Mouse (Mus musculus) midbrain, embryonic 13.5 days (tissue): ENCODE data around the gene S1pr4. TPM values are rescaled to one million over a fixed set of nuclear protein-coding genes. Genes with fewer than 3 reads are reported as not detected.

ENCODE experiments used
- ATAC-seq: fragments of 200-750 bp; cut with Nextera tagmentation; 2 replicates; pipeline ENCODE4 v1.8.0; 2017; ENCODE audit warnings: mild to moderate bottlenecking, moderate TSS enrichment, moderate library complexity
- H3K27ac ChIP-seq: fragments of 300-500 bp; sonication (generic); 2 replicates; pipeline ENCODE4 v1.5.1; 2015; ENCODE audit warnings: inconsistent platforms, mild to moderate bottlenecking, moderate library complexity
- H3K27me3 ChIP-seq: fragments of 300-500 bp; sonication (generic); 2 replicates; pipeline ENCODE4 v1.6.1; 2015; ENCODE audit warnings: mild to moderate bottlenecking, inconsistent platforms
- H3K36me3 ChIP-seq: fragments of 300-500 bp; sonication (generic); 2 replicates; pipeline ENCODE4 v1.6.1; 2015; ENCODE audit warnings: mild to moderate bottlenecking, inconsistent platforms
- H3K4me1 ChIP-seq: fragments of 300-500 bp; sonication (generic); replicated peaks from 2 replicates; pipeline ENCODE4 v1.6.1; 2015; ENCODE audit warnings: inconsistent platforms
- H3K4me2 ChIP-seq: fragments of 300-500 bp; sonication (generic); replicated peaks from 2 replicates; pipeline ENCODE4 v1.6.1; 2015; ENCODE audit warnings: moderate library complexity, mild to moderate bottlenecking, inconsistent platforms
- H3K4me3 ChIP-seq: fragments of 300-500 bp; sonication (generic); replicated peaks from 2 replicates; pipeline ENCODE4 v1.5.1; 2015; ENCODE audit warnings: mild to moderate bottlenecking, inconsistent platforms
- H3K9ac ChIP-seq: fragments of 300-500 bp; sonication (generic); replicated peaks from 2 replicates; pipeline ENCODE4 v1.6.1; 2015; ENCODE audit warnings: mild to moderate bottlenecking, inconsistent platforms
- H3K9me3 ChIP-seq: fragments of 300-500 bp; sonication (generic); 2 replicates; pipeline ENCODE4 v1.6.1; 2016; ENCODE audit warnings: mild to moderate bottlenecking, inconsistent platforms
- WGBS: fragments of 180-500 bp; shearing (Covaris S2); methylation state at CpG from one replicate; pipeline ENCODE4 v1.1.7; 2015; 5-methylcytosine and 5-hydroxymethylcytosine counted together
- polyA plus RNA-seq: library from polyadenylated mRNA; unstranded; fragments of >200 nt; fragmentation: Nextera tagmentation; extraction: Ambion mirVana; gene quantifications from 2 replicates; pipeline ENCODE4 v1.2.1, GENCODE M21; 2015

Gene S1pr4
- polyA plus RNA-seq, 1 experiment from 2014 or later = 0.77 TPM

DNA sequence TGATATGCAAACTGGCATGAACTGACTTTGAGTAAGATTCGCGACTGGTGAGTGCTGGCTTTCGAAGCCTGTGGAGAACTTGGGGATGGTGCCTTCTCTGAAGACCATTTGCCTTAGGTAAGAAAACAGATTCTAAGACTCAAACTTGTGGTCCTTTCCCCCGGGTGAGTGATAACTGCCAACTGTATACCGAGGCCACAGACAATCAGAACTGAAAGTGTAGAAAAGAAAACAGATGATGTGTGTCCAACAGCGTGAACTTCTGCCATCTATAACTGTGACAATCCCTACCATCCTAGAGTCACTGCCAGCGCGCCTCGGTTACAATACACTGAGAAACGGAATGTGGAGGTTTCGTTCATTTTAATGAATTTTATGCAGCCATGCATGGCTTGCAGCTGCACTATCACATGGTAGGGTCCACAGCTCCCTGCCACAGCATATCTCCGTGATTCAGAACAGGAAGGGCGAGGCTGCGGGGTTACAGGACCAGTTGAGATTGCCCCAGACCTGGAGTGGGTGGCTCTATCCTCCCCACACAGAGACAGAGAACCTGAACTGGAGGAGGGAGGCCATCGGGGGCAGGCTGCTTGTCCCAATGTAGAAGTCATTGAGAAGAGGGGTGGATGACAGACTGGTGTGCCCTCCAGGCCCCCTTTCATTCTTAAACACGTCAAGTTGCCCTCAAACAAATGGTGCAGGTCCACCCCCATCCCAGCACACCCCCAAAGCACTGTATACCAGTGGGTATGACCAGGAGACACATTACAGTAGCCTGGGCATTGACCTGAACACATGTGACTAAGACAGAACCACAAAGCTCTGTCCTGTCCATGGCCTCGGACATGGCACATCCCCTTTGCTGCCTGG is 2.3 kb downstream of the S1pr4 start:
- Histone ChIP-seq H3K36me3 (peaks cover 11% of the 10 kb centered on the region), H3K9ac (0 out of 2 replicates have a peak overlapping the region, but pooled peaks have one; percentile 11), H3K4me1 (peaks cover 21% of the 10 kb centered on the region), H3K4me2 (peak overlapping the region; percentile 52), H3K4me3 (peak overlapping the region; percentile 82), H3K9me3 (no peaks in the 10 kb centered on the region), H3K27ac (no peak overlapping the region), H3K27me3 (no peaks in the 10 kb centered on the region)
- WGBS = 84% methylated on average over 17 of the region's 17 CpGs
- ATAC-seq = no peak

DNA sequence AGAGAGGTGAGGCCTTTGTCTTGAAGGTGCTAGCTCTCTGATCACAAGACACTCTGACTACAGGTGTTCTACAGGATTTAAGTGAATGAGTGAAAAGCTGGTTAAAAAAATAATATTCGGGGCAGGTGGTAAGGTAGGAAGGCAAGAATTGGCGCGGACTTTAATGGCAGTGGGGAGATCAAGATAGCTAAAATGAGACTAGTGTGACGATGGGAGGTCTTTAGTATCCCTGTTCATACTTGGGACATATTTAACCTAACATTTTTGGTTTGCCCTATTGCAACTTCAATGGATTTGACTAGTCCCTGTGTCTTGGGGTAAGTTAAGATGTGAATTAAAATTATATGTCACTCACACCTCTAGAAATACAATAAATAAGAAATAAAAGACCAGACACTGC is 3.0 kb downstream of the S1pr4 start:
- H3K9me3 ChIP-seq = no peaks in the 10 kb centered on the region
- 39% methylated on average over 4 of the region's 4 CpGs for WGBS
- ATAC-seq = no peak
- no peaks in the 10 kb centered on the region for H3K27me3 ChIP-seq
- peak overlapping the region; percentile 45 for H3K9ac ChIP-seq
- peaks cover 18% of the 10 kb centered on the region for H3K36me3 ChIP-seq
- peaks cover 21% of the 10 kb centered on the region for H3K4me1 ChIP-seq
- H3K4me2 ChIP-seq = peak overlapping the region; percentile 52
- H3K4me3 ChIP-seq = peak overlapping the region; percentile 82
- H3K27ac ChIP-seq = peak overlapping the region; percentile 27

DNA sequence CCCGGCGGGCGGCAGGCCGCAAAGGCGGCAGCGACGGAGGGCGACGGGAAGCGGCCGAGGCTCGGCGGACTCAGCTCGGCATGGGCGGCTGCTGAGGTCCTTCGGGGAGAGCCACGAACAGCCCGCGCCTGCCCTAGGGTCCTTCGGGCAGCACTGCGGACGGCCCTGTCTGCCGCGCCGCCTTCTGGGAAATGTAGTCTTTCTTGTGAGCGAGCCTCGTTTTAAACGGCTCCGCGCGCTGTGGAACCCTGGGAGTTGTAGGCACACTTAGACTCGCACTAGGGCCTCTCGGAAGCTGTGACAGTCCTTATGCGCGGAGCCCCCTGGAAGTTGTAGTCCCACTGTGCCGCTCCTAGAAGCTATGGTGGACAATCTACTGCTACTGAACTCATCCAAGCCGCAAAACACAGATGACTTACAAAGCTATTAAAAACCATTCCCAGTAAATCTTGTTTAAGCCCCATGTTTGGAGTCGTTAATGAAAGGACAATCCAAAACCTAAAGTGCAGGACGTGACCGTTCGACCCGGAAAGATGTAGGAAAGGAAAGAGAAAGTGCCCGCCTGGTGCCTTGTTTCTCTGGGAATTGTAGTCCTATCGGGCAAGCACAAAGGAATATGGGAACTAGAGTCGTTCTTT is 3.5 kb downstream of the S1pr4 start, which contains the start of gene Ncln:
Ncln (minus strand) TSS at position 129 of the 638 bp plus-strand sequence.
- Histone ChIP-seq H3K27me3 (no peaks in the 10 kb centered on the region), H3K27ac (peak within 1 kb of the TSS; percentile 64), H3K4me2 (peak within 1 kb of the TSS; percentile 99), H3K4me3 (peak within 1 kb of the TSS; percentile 82), H3K36me3 (peaks cover 24% of the 10 kb centered on the region), H3K4me1 (peaks cover 21% of the 10 kb centered on the region), H3K9ac (peak within 1 kb of the TSS; percentile 85), H3K9me3 (no peaks in the 10 kb centered on the region)
- WGBS = under 1% methylated on average over 45 of the region's 45 CpGs
- peak; percentile 98 for ATAC-seq

DNA sequence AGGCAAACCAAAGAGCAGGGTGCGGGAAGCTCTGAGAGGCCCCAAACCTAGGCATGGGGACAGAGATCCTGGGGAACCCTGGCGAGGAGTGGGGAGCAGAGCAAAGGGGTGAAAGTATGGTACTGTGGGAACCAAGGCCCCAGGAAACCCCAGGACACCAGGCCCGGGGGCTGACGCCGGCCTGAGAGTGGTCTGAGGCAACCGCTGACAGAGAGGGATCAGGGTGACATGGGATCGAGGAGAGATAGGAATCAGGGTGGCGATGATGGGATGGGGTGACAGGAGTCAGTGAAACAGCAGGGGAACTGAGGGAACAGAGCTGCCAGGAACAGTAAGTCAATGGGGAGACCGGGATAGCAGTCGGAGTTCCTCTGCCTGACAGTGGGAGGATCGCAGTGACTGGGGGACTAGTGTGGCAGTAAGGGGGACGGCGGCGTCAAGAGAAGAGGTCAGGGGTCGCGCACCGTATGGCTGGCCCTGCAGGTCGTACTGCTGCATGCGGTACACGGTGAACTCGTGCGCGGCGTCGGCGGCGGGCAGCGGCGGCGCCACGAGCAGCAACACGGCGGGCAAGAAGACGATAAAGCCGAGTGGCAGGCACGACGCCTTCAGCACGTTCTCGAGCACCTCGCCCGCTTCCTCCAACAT is 4.2 kb downstream of the S1pr4 start:
- H3K27ac ChIP-seq = peak overlapping the region; percentile 64
- ATAC-seq = peak; percentile 60
- H3K9ac ChIP-seq = peak overlapping the region; percentile 85
- H3K9me3 ChIP-seq = no peaks in the 10 kb centered on the region
- H3K4me3 ChIP-seq = peak overlapping the region; percentile 82
- peaks cover 30% of the 10 kb centered on the region for H3K36me3 ChIP-seq
- 2% methylated on average over 41 of the region's 41 CpGs for WGBS
- H3K27me3 ChIP-seq = no peaks in the 10 kb centered on the region
- H3K4me2 ChIP-seq = peak overlapping the region; percentile 99
- peaks cover 21% of the 10 kb centered on the region for H3K4me1 ChIP-seq

DNA sequence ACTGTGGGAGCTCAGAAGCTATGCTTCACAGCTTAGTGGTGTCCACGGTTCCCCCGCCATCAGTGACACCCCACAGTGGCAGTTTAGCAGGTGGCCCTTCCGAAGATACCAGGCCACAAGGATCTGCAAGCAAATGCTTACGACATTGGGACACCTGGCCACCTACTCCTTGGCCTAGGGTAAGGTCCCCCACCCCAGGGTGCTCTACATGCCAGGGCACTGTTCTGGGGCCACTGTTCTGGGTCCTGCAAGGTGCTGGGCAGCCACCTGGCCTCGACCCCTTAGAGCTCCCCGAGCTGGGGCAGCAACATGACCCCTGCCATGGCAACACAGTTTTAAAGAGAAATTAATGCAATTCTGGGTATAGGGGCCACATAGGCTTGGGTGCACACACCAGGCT is 4.8 kb downstream of the S1pr4 start:
- no peak for ATAC-seq
- H3K4me1 ChIP-seq = peaks cover 21% of the 10 kb centered on the region
- H3K27ac ChIP-seq = no peak overlapping the region
- no peaks in the 10 kb centered on the region for H3K9me3 ChIP-seq
- H3K4me2 ChIP-seq = peak overlapping the region; percentile 99
- 77% methylated on average over 6 of the region's 6 CpGs for WGBS
- H3K4me3 ChIP-seq = peak overlapping the region; percentile 82
- H3K9ac ChIP-seq = peak overlapping the region; percentile 85
- H3K36me3 ChIP-seq = peaks cover 36% of the 10 kb centered on the region
- H3K27me3 ChIP-seq = no peaks in the 10 kb centered on the region

DNA sequence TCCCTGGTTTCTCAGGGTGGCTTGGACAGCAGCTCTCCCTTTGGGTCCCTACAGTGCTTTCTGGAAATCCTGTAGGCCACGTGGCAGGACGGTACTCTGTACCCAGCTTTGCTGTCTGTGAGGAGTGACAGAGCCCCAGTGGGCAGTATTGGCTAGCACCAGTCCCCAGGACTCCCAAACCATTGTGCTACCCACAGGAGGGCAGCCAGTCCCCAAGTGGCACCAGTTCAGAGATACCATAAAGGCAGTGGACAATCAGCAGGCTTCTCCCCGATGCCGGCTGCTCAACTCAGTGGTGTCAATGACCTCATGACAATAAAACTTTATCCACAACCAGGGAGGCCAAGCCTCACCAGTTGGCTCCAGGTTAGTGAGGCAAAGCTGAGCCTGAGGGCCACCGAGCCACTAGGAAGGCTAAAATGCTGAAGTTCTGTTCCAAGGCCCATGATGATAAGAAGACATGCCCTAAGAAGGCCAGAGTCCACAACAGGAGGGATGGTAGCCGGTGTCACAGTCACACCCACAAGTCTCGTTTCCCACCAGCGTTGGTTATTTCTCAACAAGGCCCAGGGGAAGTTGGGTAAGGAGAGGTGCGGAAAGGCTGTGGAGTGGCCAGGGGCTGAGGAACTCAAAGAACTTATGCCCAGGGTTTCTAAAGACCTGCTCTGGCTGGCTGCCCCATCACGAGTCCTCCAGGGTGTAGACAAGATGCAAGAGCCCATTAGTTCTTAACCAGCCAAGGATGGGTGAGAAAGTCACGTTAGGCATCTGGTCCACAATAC is 5.5 kb downstream of the S1pr4 start:
- 91% methylated on average over 11 of the region's 11 CpGs for WGBS
- H3K27me3 ChIP-seq = no peaks in the 10 kb centered on the region
- peaks cover 43% of the 10 kb centered on the region for H3K36me3 ChIP-seq
- no peaks in the 10 kb centered on the region for H3K9me3 ChIP-seq
- no peak overlapping the region for H3K27ac ChIP-seq
- peaks cover 21% of the 10 kb centered on the region for H3K4me1 ChIP-seq
- H3K4me2 ChIP-seq = peak overlapping the region; percentile 99
- no peak overlapping the region for H3K4me3 ChIP-seq
- peak overlapping the region; percentile 85; the same call in 1 of the 2 replicates for H3K9ac ChIP-seq
- no peak for ATAC-seq

DNA sequence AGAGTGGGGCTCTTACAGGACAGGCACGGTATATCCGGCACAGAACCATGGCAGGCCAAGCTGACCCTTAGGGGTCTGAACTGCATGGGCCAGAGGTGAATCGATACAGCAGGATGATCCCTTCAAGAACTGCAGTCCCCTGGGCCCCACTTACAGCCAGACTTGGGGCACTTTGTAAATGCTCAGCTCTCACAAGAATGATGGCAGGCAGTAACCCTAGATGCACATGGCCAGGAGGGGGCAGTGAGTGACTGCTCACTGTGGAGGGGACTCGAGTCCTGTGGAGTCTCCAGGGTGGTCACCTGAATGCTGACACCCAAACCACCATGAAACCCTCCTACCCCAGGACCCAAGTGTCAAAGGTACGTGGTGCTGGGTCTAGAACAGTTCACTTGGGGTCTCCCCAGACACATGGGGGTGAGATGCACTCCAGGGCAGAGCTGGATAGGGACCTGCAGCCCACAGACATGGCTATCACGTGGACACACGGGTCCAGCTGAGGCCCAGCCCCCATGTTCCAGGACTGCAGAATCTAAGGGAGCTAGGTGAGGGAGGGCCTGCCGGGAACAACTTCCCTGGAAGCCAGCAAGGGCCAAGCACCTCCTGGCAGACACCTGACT is 6.2 kb downstream of the S1pr4 start:
- Histone ChIP-seq H3K4me2 (no peak overlapping the region), H3K27ac (no peak overlapping the region)
- 84% methylated on average over 8 of the region's 8 CpGs for WGBS

DNA sequence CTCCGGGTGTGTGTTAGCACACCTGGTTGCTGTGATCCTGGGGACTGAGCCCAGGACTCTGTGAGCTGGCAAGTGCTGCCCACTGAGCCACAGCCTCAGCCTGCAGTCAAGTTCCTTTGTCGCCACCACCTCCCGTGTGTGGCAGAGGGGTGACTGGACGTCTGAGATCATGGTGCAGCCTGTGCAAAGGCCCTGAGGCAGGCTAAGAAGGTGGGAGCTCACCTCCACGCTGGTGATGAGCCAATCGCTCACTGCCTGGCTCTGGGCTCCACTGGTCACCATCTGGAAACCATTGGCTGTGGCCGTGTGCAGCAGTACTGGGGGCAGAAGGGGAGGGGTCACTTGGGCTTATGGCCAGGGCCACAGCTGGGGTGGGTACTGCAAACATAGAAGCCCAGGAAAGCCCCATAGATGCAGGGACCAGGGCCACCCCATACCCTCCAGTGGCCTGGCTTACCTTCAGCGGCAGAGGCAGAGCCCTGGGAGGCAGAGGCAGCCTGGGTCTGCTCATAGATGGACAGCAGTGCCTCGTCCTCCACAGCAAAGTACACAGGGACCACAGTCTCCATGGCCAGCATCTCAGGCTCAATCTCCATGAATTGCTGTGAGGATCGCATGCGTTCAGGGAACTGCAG is 7.2 kb downstream of the S1pr4 start:
- Histone ChIP-seq H3K4me2 (no peak overlapping the region), H3K27me3 (no peaks in the 10 kb centered on the region), H3K4me3 (no peak overlapping the region), H3K36me3 (peaks cover 59% of the 10 kb centered on the region), H3K9me3 (no peaks in the 10 kb centered on the region), H3K9ac (no peak overlapping the region), H3K27ac (no peak overlapping the region), H3K4me1 (peaks cover 21% of the 10 kb centered on the region)
- 94% methylated on average over 11 of the region's 11 CpGs for WGBS
- no peak for ATAC-seq

More for the DNA sequence above, 6.2 kb downstream of the S1pr4 start:
- no peak overlapping the region for H3K9ac ChIP-seq
- H3K9me3 ChIP-seq = no peaks in the 10 kb centered on the region
- peaks cover 49% of the 10 kb centered on the region for H3K36me3 ChIP-seq
- peaks cover 21% of the 10 kb centered on the region for H3K4me1 ChIP-seq
- ATAC-seq = no peak
- no peaks in the 10 kb centered on the region for H3K27me3 ChIP-seq
- no peak overlapping the region for H3K4me3 ChIP-seq

DNA sequence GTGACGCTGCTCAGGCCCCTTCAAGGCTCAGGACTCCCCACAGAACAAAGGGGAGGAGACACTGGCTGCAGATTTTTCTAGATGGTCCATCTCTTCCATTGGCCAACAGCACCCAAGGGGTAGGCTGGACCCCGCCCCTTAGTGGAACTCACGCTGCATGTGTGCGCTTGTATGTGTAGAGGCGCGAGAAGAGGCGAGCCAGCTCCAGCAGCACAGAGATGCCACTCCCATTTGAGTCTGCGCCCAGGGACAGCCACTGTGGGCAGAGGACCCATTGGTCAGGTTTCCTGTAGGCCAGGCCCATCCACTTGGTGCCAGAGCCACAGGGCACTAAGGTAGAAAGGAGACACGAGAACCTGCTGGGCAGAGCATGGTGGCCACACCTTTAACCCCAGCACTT is 8.9 kb downstream of the S1pr4 start:
- ATAC-seq = no peak
- Histone ChIP-seq H3K9ac (no peak overlapping the region), H3K4me2 (no peak overlapping the region), H3K27ac (no peak overlapping the region), H3K36me3 (peaks cover 76% of the 10 kb centered on the region), H3K4me1 (peaks cover 16% of the 10 kb centered on the region), H3K9me3 (no peaks in the 10 kb centered on the region), H3K4me3 (no peak overlapping the region), H3K27me3 (no peaks in the 10 kb centered on the region)
- 91% methylated on average over 9 of the region's 9 CpGs for WGBS

DNA sequence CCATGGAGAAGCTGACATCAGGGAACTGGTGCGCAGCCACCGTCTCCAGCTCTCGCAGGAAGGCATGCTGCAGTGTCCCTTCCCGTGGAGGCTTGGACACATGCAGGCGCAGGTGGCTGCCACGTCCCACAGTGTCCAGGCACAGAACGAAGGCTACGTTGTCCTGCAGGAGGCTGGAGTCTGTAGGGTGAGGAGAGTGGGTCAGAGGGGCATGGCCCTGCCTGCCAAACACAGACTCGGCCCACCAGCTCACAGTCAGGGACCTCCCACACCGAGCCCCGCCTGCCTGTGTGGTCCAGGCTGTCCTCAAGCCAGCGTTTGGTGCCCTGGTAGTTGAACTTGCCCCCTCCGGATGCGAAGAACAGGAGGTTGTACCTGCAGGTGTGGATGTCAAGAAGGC is 10.0 kb downstream of the S1pr4 start:
- H3K27ac ChIP-seq = no peak overlapping the region
- H3K4me1 ChIP-seq = peaks cover 15% of the 10 kb centered on the region
- no peak overlapping the region for H3K4me3 ChIP-seq
- H3K36me3 ChIP-seq = peaks cover 80% of the 10 kb centered on the region
- WGBS = 85% methylated on average over 14 of the region's 14 CpGs
- H3K9me3 ChIP-seq = no peaks in the 10 kb centered on the region
- no peaks in the 10 kb centered on the region for H3K27me3 ChIP-seq
- no peak overlapping the region for H3K4me2 ChIP-seq
- no peak for ATAC-seq
- H3K9ac ChIP-seq = no peak overlapping the region

DNA sequence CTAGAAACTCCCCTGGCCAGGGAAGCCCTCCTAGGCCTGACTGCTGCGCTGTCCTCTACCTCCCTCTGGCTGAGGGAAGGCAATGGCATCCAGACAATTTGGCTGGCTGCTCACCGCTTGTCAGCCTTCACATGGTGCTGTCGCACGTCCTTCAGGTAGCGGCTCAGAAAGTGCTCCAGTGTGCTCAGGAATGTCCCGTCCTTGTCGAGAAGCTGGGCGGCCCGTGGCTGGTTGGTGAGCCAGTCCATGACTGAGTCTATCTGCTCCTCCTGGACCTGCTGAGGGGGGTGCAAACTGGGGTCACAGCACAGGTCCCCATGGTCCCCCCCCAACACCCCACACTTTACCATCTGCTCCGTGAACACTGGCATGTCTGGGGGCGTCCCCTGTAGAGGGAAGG is 11.9 kb downstream of the S1pr4 start:
- Histone ChIP-seq H3K27ac (no peak overlapping the region), H3K4me1 (peaks cover 17% of the 10 kb centered on the region), H3K27me3 (no peaks in the 10 kb centered on the region), H3K9ac (no peak overlapping the region), H3K4me2 (no peak overlapping the region), H3K36me3 (peaks cover 73% of the 10 kb centered on the region), H3K9me3 (no peaks in the 10 kb centered on the region), H3K4me3 (no peak overlapping the region)
- ATAC-seq = no peak
- WGBS = 87% methylated on average over 11 of the region's 11 CpGs
